Mouse (Mus musculus) limb, embryonic 12.5 days (tissue): Measurements from ENCODE around the gene Tpx2. TPM values are rescaled to one million over a fixed set of nuclear protein-coding genes. Genes with fewer than 3 reads are reported as not detected.

Experiments used
- ATAC-seq: fragments of 200-750 bp; cut with Nextera tagmentation; 2 replicates; pipeline ENCODE4 v1.8.0; 2017; ENCODE audit warnings: low read depth, moderate TSS enrichment; ENCODE audit not compliant: insufficient number of reproducible peaks, insufficient read depth, low FRiP score, low TSS enrichment
- H3K27ac ChIP-seq: fragments of 300-500 bp; sonication (generic); 2 replicates; pipeline ENCODE4 v1.5.1; 2016; ENCODE audit warnings: mild to moderate bottlenecking, moderate library complexity
- H3K27me3 ChIP-seq: fragments of 300-500 bp; sonication (generic); 2 replicates; pipeline ENCODE4 v1.6.1; 2016; ENCODE audit warnings: mild to moderate bottlenecking, moderate library complexity
- H3K36me3 ChIP-seq: fragments of 300-500 bp; sonication (generic); 2 replicates; pipeline ENCODE4 v1.6.1; 2016; ENCODE audit warnings: mild to moderate bottlenecking, moderate library complexity
- H3K4me1 ChIP-seq: fragments of 300-500 bp; sonication (generic); replicated peaks from 2 replicates; pipeline ENCODE4 v1.6.1; 2016
- H3K4me2 ChIP-seq: fragments of 300-500 bp; sonication (generic); 2 replicates; pipeline ENCODE4 v1.6.1; 2016; ENCODE audit warnings: mild to moderate bottlenecking, moderate library complexity
- H3K4me3 ChIP-seq: fragments of 300-500 bp; sonication (generic); replicated peaks from 2 replicates; pipeline ENCODE4 v1.5.1; 2016; ENCODE audit warnings: mild to moderate bottlenecking
- H3K9ac ChIP-seq: fragments of 300-500 bp; sonication (generic); replicated peaks from 2 replicates; pipeline ENCODE4 v1.6.1; 2016; ENCODE audit warnings: mild to moderate bottlenecking, moderate library complexity
- H3K9me3 ChIP-seq: fragments of 300-500 bp; sonication (generic); 2 replicates; pipeline ENCODE4 v1.6.1; 2016; ENCODE audit warnings: mild to moderate bottlenecking, moderate library complexity
- WGBS: fragments of 180-500 bp; shearing (Covaris S2); methylation state at CpG from one replicate; pipeline ENCODE4 v1.1.7; 2016; 5-methylcytosine and 5-hydroxymethylcytosine counted together
- polyA plus RNA-seq: library from polyadenylated mRNA; unstranded; fragments of >200 nt; fragmentation: Nextera tagmentation; extraction: Ambion mirVana; gene quantifications from 2 replicates; pipeline ENCODE4 v1.2.1, GENCODE M21; 2016

The Tpx2 gene
- polyA plus RNA-seq, 1 experiment from 2014 or later = 114 TPM

DNA sequence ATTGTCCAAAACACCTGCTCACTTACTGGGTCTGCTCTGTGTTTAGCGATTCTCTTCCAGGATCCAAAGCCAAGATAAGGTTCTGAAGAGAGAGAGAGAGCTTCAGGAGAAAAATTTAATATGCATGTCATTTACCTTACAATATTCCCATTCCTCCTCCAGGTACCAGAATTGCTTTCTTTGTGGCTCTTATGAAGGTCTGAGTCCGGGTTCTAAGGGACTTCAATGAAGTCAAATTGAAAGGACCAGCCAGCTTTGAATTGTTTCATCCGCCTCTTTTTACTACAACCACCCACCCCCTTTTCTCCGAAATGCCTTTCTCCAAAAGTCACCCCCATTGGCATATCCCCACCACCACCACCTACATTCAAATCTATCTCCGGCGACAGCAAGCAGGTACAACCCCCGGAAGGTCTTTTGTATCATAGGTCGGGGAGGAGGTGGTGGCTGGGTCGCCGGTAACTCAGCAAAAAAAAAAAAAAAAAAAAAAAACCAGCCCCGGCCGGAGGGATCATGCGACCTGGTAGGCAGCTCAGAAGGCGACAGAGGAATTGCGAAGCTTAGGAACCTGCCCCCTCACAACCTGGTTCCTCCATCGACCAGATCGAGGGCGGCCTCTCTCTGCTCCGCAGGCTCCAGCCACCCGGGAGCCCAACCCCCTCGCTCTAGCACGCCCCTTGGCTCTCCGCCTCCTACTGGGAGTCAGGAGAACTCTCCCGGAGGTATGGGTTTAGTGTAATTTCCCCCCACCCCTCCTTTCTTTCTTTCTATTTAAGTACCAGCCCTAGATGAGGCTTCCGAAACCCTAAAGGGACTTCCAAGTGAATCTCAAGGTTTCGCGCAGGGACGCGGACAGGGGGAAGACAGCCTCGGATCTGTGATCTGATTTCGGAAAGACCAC is 17.5 kb upstream of the Tpx2 start:
- peak overlapping the region; percentile 68 for H3K4me3 ChIP-seq
- H3K27me3 ChIP-seq = no peaks in the 10 kb centered on the region
- WGBS = 3% methylated on average over 31 of the region's 31 CpGs
- peak overlapping the region; percentile 77 for H3K4me2 ChIP-seq
- peak; percentile 75 for ATAC-seq
- peaks cover 47% of the 10 kb centered on the region for H3K4me1 ChIP-seq
- H3K36me3 ChIP-seq = peaks cover 28% of the 10 kb centered on the region; the same call in 1 of the 2 replicates
- no peaks in the 10 kb centered on the region for H3K9me3 ChIP-seq
- H3K27ac ChIP-seq = peak overlapping the region; percentile 97
- H3K9ac ChIP-seq = peak overlapping the region; percentile 86

DNA sequence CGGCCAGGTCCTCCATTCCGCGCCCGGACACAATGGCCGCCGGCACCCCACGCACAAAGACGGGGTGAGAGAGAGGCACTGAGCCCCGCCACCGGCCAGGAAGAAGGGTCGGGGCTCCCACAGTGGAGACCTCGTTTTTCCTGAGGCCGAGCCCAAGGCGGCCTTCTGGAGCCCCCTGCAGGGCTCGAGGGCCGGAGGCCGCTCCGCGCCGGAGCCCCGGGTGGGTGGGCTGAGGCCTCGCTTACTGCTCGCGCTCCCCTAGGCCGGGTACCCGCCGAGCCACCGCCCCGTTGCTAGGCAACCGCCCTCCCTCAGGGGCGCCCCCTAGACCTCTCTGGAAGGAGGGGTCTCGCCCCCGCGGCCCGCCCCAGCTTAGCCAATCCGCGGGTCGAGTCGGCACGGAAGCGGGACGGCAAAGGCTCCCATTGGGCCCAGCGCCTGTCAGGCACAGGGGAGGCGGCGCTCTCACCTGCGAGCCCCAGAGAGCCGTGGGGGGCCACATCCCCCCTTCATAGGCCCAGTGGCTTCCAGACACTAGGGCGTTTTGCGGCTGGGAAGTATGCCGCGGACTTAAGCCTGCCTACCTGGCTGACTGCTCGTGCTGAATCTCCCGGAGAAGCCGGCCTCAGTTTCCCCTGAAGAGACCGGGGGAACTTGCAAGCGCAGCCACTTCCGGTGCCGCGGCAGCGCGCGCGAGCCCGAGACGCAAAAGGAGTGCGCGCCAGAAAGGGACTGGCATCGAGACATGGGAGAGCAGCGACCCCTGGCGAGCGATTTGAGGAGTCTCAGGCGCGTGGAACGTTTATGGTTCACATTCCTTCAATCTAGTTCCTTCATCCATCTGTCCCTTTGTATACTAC is 16.5 kb upstream of the Tpx2 start, which contains the start of gene Bcl2l1:
Gene Bcl2l1 (minus strand): TSS at position 710 of the 860 bp plus-strand sequence.
- no peaks in the 10 kb centered on the region for H3K9me3 ChIP-seq
- ATAC-seq = peak; percentile 96
- no peaks in the 10 kb centered on the region for H3K27me3 ChIP-seq
- WGBS = under 1% methylated on average over 74 of the region's 74 CpGs
- H3K27ac ChIP-seq = peak within 1 kb of the TSS; percentile 97
- peak within 1 kb of the TSS; percentile 86 for H3K9ac ChIP-seq
- H3K4me3 ChIP-seq = peak within 1 kb of the TSS; percentile 68
- peaks cover 38% of the 10 kb centered on the region for H3K4me1 ChIP-seq
- H3K36me3 ChIP-seq = peaks cover 20% of the 10 kb centered on the region; the same call in 1 of the 2 replicates
- H3K4me2 ChIP-seq = peak within 1 kb of the TSS; percentile 77

DNA sequence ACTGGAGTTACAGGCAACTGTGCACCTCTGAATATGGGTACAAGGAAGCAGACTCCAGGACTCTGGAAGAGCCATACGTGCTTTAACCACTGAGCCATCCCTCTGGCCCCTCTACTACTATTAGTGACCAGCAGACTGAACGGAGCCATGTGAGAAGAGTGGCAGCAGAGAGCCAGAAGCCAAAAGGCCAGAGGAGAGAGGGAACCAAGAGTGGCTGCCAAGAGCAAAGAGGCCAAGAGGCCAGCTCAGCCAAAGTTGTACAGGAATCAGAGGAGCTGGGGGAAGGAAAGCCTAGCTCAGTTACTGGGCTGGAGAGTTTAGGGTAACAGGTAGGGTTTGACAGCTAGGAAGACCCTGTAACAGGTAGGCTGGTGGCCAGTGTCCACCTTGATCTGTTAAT is 8.5 kb upstream of the Tpx2 start:
- H3K27me3 ChIP-seq = no peaks in the 10 kb centered on the region
- H3K9me3 ChIP-seq = no peaks in the 10 kb centered on the region
- no peak overlapping the region for H3K4me2 ChIP-seq
- WGBS = 58% methylated on average over 2 of the region's 2 CpGs
- H3K4me1 ChIP-seq = no peaks in the 10 kb centered on the region
- H3K9ac ChIP-seq = no peak overlapping the region
- H3K4me3 ChIP-seq = no peak overlapping the region
- H3K27ac ChIP-seq = no peak overlapping the region
- no peaks in the 10 kb centered on the region for H3K36me3 ChIP-seq
- ATAC-seq = no peak

DNA sequence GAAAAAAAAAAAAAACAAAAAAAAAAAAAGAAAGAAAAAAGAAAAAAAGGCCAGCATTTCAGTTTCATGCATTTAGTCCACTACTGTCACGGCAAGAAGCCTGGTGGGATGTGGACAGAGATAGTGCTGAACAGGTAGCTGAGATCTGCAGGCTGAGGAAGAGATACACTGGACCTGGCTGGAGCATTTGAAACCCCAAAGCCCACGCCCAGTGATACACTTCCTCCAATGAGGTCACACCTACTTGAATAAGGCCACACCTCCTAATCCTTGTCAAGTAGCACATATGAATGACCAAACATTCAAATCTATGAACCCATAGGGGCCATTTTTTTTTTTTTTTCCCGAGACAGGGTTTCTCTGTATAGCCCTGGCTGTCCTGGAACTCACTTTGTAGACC is 5.0 kb upstream of the Tpx2 start:
- Histone ChIP-seq H3K4me3 (no peak overlapping the region), H3K4me2 (no peak overlapping the region), H3K9ac (no peak overlapping the region), H3K27me3 (no peaks in the 10 kb centered on the region), H3K36me3 (no peaks in the 10 kb centered on the region), H3K4me1 (no peaks in the 10 kb centered on the region), H3K9me3 (no peaks in the 10 kb centered on the region), H3K27ac (no peak overlapping the region)
- WGBS = 66% methylated on average over 3 of the region's 3 CpGs
- ATAC-seq = no peak

DNA sequence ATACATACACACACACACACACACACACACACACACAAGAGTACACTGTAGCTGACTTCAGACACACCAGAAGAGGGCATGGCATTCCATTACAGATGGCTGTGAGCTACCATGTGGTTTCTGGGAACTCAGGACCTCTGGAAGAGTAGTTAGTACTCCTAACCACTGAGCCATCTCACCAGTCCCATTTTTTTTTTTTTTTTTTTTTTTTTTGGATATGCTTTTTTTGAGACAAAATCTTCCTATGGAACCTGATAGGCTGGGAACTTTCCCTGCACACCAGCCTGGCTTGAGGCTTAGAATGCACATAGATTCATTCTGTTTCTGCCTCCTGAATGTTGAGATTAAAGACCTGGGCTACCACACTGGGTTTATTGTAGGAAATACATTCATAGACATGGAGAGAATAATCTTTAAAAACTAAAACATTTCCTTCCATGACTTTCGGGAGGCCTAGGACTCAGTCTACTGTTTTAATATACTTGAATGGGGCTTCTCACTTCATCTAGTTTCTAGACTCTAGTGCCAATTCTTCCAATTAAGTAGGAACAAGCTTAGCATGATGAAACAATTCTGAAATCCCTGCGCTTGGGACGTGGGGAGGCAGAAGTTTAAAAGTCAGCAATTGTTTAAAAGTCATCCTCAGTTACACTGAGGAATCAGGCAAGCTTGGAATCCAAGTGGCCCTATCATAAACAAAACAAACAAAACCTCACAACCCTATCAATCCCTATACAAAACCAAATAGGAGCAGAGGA is 528 bp upstream of the Tpx2 start:
- no peak overlapping the region for H3K9ac ChIP-seq
- 16% methylated on average over 3 of the region's 3 CpGs for WGBS
- H3K4me3 ChIP-seq = peak overlapping the region; percentile 82
- no peak for ATAC-seq
- peaks cover 6% of the 10 kb centered on the region; the same call in 1 of the 2 replicates for H3K36me3 ChIP-seq
- no peaks in the 10 kb centered on the region for H3K27me3 ChIP-seq
- peak overlapping the region; percentile 47 for H3K4me2 ChIP-seq
- no peak overlapping the region for H3K27ac ChIP-seq
- H3K4me1 ChIP-seq = peaks cover 17% of the 10 kb centered on the region
- no peaks in the 10 kb centered on the region for H3K9me3 ChIP-seq

DNA sequence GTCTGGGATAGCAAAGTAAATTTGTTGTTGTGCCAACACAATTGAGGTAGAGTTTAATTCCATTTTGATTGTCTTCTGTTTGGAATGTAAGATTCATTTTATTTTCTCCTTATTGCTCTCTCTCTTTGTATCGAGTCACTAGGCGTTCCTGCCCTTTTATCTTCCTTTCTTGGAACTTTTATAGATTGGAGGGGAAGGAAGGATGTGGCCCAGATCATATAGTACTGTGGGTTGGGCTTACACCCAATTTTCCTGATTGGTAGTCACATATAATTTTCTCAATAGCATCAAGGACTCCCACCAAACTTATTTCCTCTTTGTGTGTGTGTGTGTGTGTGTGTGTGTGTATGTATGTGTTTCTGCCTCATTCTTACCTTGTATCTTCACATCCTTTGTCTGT is 702 bp downstream of the Tpx2 start:
- H3K9me3 ChIP-seq = no peaks in the 10 kb centered on the region
- no peaks in the 10 kb centered on the region for H3K27me3 ChIP-seq
- no peak for ATAC-seq
- WGBS = 6% methylated on average over 2 of the region's 2 CpGs
- peaks cover 19% of the 10 kb centered on the region for H3K36me3 ChIP-seq
- peaks cover 17% of the 10 kb centered on the region for H3K4me1 ChIP-seq
- H3K9ac ChIP-seq = peak overlapping the region; percentile 72
- peak overlapping the region; percentile 72 for H3K4me2 ChIP-seq
- H3K4me3 ChIP-seq = peak overlapping the region; percentile 82
- H3K27ac ChIP-seq = peak overlapping the region; percentile 88; the same call in 1 of the 2 replicates

DNA sequence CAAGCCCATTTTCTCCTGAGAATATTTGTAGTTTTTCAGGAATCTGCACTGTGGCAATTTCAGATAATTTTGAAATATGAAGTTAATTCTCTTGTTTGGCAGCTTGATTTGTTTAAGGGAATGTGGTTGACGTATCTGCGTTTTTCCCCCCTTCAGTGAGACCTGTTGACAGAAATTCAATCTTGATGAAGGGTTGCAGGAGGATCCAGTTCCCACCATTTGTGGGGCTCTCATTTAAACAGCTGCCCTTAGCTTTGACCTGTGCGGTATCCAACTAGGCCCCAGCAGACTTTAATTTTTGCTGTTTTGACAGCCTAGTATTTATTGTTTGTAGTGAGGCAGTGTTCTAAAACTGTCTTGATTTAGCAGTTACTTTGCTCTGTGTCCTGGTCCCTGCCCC is 11.7 kb downstream of the Tpx2 start:
- no peak for ATAC-seq
- Histone ChIP-seq H3K4me1 (no peaks in the 10 kb centered on the region), H3K27me3 (no peaks in the 10 kb centered on the region), H3K27ac (no peak overlapping the region), H3K9me3 (no peaks in the 10 kb centered on the region), H3K36me3 (peaks cover 79% of the 10 kb centered on the region), H3K4me3 (no peak overlapping the region), H3K9ac (no peak overlapping the region), H3K4me2 (no peak overlapping the region)
- 78% methylated on average over 3 of the region's 3 CpGs for WGBS

DNA sequence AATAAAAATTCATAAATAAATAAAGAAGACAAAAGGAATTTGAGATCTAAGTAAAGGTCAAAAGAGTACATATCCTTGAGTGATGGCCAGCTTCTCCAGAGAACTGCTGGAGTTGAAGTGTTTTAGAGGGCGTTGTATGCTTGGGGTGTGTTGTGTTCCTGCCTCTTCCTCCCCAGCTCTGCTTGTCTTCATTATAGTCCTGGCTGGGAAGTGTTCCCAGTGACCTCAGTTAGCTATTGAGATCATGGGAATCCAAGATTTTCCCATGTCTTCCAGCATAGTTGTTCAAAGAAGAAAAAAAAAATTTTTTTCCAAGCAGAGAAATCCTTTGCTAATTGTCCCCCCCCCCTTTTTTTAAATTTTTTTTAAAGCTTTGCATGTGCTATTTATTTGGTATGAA is 14.1 kb downstream of the Tpx2 start:
- Histone ChIP-seq H3K27ac (no peak overlapping the region), H3K4me1 (no peaks in the 10 kb centered on the region), H3K4me3 (no peak overlapping the region), H3K9me3 (no peaks in the 10 kb centered on the region), H3K9ac (no peak overlapping the region), H3K4me2 (no peak overlapping the region), H3K27me3 (no peaks in the 10 kb centered on the region), H3K36me3 (peaks cover 76% of the 10 kb centered on the region)
- 96% methylated on average over 1 of the region's 1 CpGs for WGBS
- ATAC-seq = no peak

DNA sequence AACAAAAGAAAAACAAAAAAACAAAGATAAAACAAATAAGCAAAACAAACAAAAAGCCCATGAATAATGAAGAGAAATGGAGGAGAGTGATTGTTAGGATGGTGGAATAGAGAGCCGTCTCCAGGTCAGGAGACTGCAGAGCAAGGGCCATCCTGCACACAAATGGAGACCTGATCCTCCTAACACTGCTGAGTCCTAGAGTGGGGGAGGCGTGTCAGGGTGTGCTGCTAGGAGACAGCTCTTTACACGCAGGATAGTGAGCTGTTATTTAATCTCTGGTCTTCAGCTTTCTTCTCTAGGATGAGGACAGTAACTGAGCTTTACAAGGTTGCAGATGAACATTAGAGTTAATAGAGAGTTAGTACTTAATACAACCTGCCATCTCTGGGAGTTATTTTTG is 14.9 kb downstream of the Tpx2 start:
- Histone ChIP-seq H3K36me3 (peaks cover 75% of the 10 kb centered on the region), H3K4me2 (no peak overlapping the region), H3K9ac (no peak overlapping the region), H3K27me3 (no peaks in the 10 kb centered on the region), H3K27ac (no peak overlapping the region), H3K4me3 (no peak overlapping the region), H3K4me1 (no peaks in the 10 kb centered on the region), H3K9me3 (no peaks in the 10 kb centered on the region)
- ATAC-seq = no peak
- 87% methylated on average over 3 of the region's 3 CpGs for WGBS

DNA sequence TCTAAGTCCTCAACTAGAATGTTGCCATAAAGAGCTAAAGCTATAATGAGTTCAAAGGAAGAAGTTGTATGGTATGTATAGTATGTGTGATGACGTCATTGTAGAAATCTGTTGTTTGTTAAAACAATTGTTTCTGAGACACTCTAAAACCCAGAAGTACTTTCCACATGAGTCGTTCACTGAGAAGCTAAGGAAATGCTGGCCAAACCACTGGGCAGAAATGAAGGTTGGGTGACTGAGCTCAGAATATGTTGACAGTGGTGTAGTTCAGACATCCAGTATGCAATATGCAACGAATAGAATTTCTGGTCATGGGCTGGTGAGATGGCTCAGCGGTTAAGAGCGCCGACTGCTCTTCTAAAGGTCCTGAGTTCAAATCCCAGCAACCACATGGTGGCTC is 15.6 kb downstream of the Tpx2 start:
- no peak overlapping the region for H3K4me3 ChIP-seq
- no peak overlapping the region for H3K4me2 ChIP-seq
- WGBS = 93% methylated on average over 6 of the region's 6 CpGs
- peaks cover 75% of the 10 kb centered on the region for H3K36me3 ChIP-seq
- H3K4me1 ChIP-seq = no peaks in the 10 kb centered on the region
- no peaks in the 10 kb centered on the region for H3K27me3 ChIP-seq
- no peak overlapping the region for H3K9ac ChIP-seq
- no peak for ATAC-seq
- no peak overlapping the region for H3K27ac ChIP-seq
- H3K9me3 ChIP-seq = no peaks in the 10 kb centered on the region

DNA sequence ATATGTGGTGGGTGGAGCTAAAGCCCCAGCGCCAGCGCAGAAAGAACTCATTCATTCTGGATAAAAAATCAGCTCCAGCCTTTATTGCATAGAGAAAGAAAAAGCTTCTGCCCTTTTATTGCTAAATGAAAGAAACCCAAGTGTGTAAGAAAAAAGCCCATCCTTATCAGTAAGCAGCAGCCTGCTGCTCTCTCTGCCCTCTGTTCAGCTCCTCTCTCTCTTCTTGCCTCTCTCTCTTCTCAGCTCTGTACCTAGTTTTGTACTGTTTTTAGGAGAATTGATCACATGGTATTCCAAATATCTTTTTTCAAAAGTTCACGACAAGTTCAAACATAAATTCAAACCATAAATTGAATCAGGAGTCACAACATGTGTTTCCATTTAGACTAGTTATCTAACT is 30.5 kb downstream of the Tpx2 start:
- Histone ChIP-seq H3K36me3 (peaks cover 93% of the 10 kb centered on the region), H3K4me3 (no peak overlapping the region), H3K27me3 (no peaks in the 10 kb centered on the region), H3K4me1 (no peaks in the 10 kb centered on the region), H3K27ac (no peak overlapping the region), H3K9ac (no peak overlapping the region), H3K4me2 (no peak overlapping the region), H3K9me3 (no peaks in the 10 kb centered on the region)
- no peak for ATAC-seq
- WGBS = 80% methylated on average over 3 of the region's 3 CpGs
